Mouse (Mus musculus) erythroblast, embryonic 14.5 days (primary cell): ENCODE data around the gene Hdhd5.

Source experiments
- GATA1 ChIP-seq: IDR thresholded peaks from 2 replicates; pipeline ENCODE4 v1.6.1; 2012; ENCODE audit warnings: low read length, inconsistent platforms, mixed read lengths
- TAL1 ChIP-seq: IDR thresholded peaks from 3 replicates; pipeline ENCODE4 v1.6.1; 2012; ENCODE audit warnings: low read length, inconsistent platforms, mixed read lengths

- no peak for TF ChIP-seq TAL1
- no peak for TF ChIP-seq GATA1
Measured at GRCm38 (mm10) chr6:120531020-120531965, at the start of gene Hdhd5.
